Mouse (Mus musculus) kidney, postnatal 36 days (tissue): ENCODE data around the gene Fam174b.

Experiments used
- DNase-seq, 2 experiments: peaks; one replicate each; pipeline ENCODE4 v3.0.0; 2021 to 2022; ENCODE audit warnings: mixed read lengths in 2 of 2

Gene Fam174b

DNA sequence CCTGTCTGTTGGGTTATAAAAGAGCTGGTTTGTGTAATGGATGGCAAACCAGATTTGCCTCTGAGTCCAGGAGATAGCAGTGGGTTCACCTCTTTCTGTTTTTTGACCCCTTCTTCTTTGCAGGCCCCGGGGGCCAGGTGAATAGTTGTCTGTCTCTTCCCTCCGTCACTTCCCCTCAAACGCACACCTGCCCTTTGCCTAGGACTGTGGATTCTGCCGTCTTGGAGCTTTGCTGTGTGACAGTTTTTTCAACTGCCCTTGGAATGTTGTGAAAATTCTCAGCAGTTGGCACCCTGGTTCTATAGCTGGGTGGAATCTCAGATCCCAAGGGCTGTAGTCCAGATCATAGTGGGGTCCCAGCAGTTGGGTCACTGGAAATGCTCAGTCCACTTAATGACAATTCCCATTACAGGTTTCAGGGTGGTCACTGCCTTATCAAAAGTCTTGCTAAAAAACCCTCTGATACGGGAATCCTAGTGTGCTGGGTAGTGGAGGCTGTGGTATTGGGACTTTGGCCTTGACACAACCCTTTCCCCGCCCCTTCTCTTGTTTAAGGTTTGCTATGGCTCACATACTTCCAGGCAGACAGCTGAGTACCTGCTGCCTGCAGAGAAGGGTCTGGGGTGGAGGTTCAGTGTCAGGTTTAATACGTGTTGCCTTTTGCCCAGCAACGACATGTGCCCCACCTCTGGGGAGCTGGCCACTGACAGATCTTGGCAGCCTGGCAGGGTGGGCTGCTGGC, 76.3 kb downstream of the Fam174b start:
- no peak for DNase-seq

DNA sequence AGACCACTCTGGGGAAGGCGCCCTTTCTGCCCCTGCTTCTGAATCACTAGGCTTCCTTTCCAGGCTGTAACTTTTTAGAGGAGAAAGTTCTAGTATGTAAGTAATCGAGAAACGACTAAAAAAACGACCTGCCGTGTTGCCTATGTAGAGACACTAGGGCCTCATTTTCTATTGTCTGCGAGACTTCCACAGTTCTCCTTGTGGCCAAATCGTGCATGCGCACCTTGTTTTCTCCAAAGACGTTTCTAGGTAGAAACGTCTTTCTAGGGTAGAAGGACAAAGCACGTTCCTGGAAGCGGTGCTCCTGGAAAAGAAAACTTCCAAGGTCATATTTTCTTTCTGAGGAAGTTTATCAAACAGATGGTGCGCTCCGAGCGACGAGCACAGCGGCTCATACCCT, 79.3 kb downstream of the Fam174b start:
- no peak for DNase-seq
